Mouse (Mus musculus) intestine, embryonic 16.5 days (tissue): ENCODE measurements at regions not wholly inside any gene's neighbourhood (a gene's known extent, or its start where the extent isn't known, plus 50 kb on each side); places are given as distances from the start of the nearest gene placed in this dataset.

ENCODE experiments used
- ATAC-seq: fragments of 200-750 bp; cut with Nextera tagmentation; 2 replicates; pipeline ENCODE4 v1.8.0; 2017; ENCODE audit warnings: moderate TSS enrichment, moderate library complexity
- H3K27ac ChIP-seq: fragments of 300-500 bp; sonication (generic); 2 replicates; pipeline ENCODE4 v1.5.1; 2014; ENCODE audit warnings: mild to moderate bottlenecking, low read length
- H3K27me3 ChIP-seq: fragments of 300-500 bp; sonication (generic); replicated peaks from 2 replicates; pipeline ENCODE4 v1.6.1; 2014; ENCODE audit warnings: low read length, control low read depth, mixed read lengths; ENCODE audit not compliant: control insufficient read depth, insufficient read depth
- H3K36me3 ChIP-seq: fragments of 300-500 bp; sonication (generic); 2 replicates; pipeline ENCODE4 v1.6.1; 2014; ENCODE audit warnings: low read length, control low read depth; ENCODE audit not compliant: control insufficient read depth, insufficient read depth
- H3K4me1 ChIP-seq: fragments of 300-500 bp; sonication (generic); 2 replicates; pipeline ENCODE4 v1.6.1; 2014; ENCODE audit warnings: low read length, control low read depth, mixed read lengths; ENCODE audit not compliant: control insufficient read depth, insufficient read depth
- H3K4me2 ChIP-seq: fragments of 300-500 bp; sonication (generic); 2 replicates; pipeline ENCODE4 v1.6.1; 2014; ENCODE audit warnings: low read depth, low read length, control low read depth
- H3K4me3 ChIP-seq: fragments of 300-500 bp; sonication (generic); 2 replicates; pipeline ENCODE4 v1.5.1; 2014; ENCODE audit warnings: mild to moderate bottlenecking, low read length
- H3K9ac ChIP-seq: fragments of 300-500 bp; sonication (generic); 2 replicates; pipeline ENCODE4 v1.6.1; 2014; ENCODE audit warnings: low read depth, low read length
- H3K9me3 ChIP-seq: fragments of 300-500 bp; sonication (generic); 2 replicates; pipeline ENCODE4 v1.6.1; 2016; ENCODE audit warnings: low read length, control low read depth; ENCODE audit not compliant: control insufficient read depth
- WGBS: fragments of 180-500 bp; shearing (Covaris S2); extraction: QIAGEN DNeasy Blood & Tissue Kit; methylation state at CpG from one replicate; pipeline ENCODE4 v1.1.7; 2014; 5-methylcytosine and 5-hydroxymethylcytosine counted together

- no peaks in the 10 kb centered on the region for H3K27me3 ChIP-seq
- no peak overlapping the region for H3K4me3 ChIP-seq
- 84% methylated on average over 18 of the region's 18 CpGs for WGBS
- no peak overlapping the region for H3K9ac ChIP-seq
- H3K36me3 ChIP-seq = no peaks in the 10 kb centered on the region
- no peaks in the 10 kb centered on the region for H3K9me3 ChIP-seq
- H3K27ac ChIP-seq = no peak overlapping the region
- H3K4me1 ChIP-seq = no peaks in the 10 kb centered on the region
- no peak overlapping the region for H3K4me2 ChIP-seq
- no peak for ATAC-seq
Observed at GRCm38 (mm10) chr1:190280081-190280858, 109.8 kb upstream of the Prox1 start.

- no peak overlapping the region for H3K4me3 ChIP-seq
- H3K4me2 ChIP-seq = no peak overlapping the region
- no peaks in the 10 kb centered on the region for H3K4me1 ChIP-seq
- H3K9me3 ChIP-seq = no peaks in the 10 kb centered on the region
- no peaks in the 10 kb centered on the region for H3K27me3 ChIP-seq
- WGBS = 76% methylated on average over 6 of the region's 6 CpGs
- no peak for ATAC-seq
- no peak overlapping the region for H3K9ac ChIP-seq
- H3K27ac ChIP-seq = no peak overlapping the region
- no peaks in the 10 kb centered on the region for H3K36me3 ChIP-seq
Observed at GRCm38 (mm10) chr1:190274911-190275310, 104.4 kb upstream of the Prox1 start.

- Histone ChIP-seq H3K36me3 (no peaks in the 10 kb centered on the region), H3K9me3 (no peaks in the 10 kb centered on the region), H3K4me2 (no peak overlapping the region), H3K27ac (no peak overlapping the region), H3K27me3 (no peaks in the 10 kb centered on the region), H3K4me1 (no peaks in the 10 kb centered on the region), H3K9ac (no peak overlapping the region), H3K4me3 (no peak overlapping the region)
- ATAC-seq = no peak
- WGBS = 82% methylated on average over 17 of the region's 17 CpGs
Observed at GRCm38 (mm10) chr1:190270784-190271385, 100.4 kb upstream of the Prox1 start.

- Histone ChIP-seq H3K9ac (no peak overlapping the region), H3K9me3 (no peaks in the 10 kb centered on the region), H3K27me3 (no peaks in the 10 kb centered on the region), H3K36me3 (no peaks in the 10 kb centered on the region), H3K27ac (no peak overlapping the region), H3K4me2 (no peak overlapping the region), H3K4me3 (no peak overlapping the region), H3K4me1 (no peaks in the 10 kb centered on the region)
- ATAC-seq = no peak
- WGBS = 81% methylated on average over 7 of the region's 7 CpGs
Observed at GRCm38 (mm10) chr1:190269181-190269580, 98.7 kb upstream of the Prox1 start.

GRCm38 (mm10) chr1:190265085-190265780 lies 94.7 kb upstream of the Prox1 start:
- Histone ChIP-seq H3K9me3 (no peaks in the 10 kb centered on the region), H3K36me3 (no peaks in the 10 kb centered on the region), H3K4me3 (no peak overlapping the region), H3K9ac (no peak overlapping the region), H3K4me1 (no peaks in the 10 kb centered on the region), H3K27ac (no peak overlapping the region), H3K27me3 (no peaks in the 10 kb centered on the region), H3K4me2 (no peak overlapping the region)
- WGBS = 71% methylated on average over 9 of the region's 9 CpGs
- ATAC-seq = no peak

GRCm38 (mm10) chr1:190264501-190264900 lies 94.0 kb upstream of the Prox1 start:
- Histone ChIP-seq H3K27ac (no peak overlapping the region), H3K4me2 (no peak overlapping the region), H3K27me3 (no peaks in the 10 kb centered on the region), H3K9ac (no peak overlapping the region), H3K4me3 (no peak overlapping the region), H3K9me3 (no peaks in the 10 kb centered on the region), H3K4me1 (no peaks in the 10 kb centered on the region), H3K36me3 (no peaks in the 10 kb centered on the region)
- ATAC-seq = no peak
- WGBS = 64% methylated on average over 8 of the region's 8 CpGs

GRCm38 (mm10) chr1:190263620-190264019 lies 93.1 kb upstream of the Prox1 start:
- H3K4me1 ChIP-seq = no peaks in the 10 kb centered on the region
- no peak for ATAC-seq
- H3K9me3 ChIP-seq = no peaks in the 10 kb centered on the region
- no peak overlapping the region for H3K9ac ChIP-seq
- H3K27ac ChIP-seq = no peak overlapping the region
- 55% methylated on average over 7 of the region's 7 CpGs for WGBS
- no peaks in the 10 kb centered on the region for H3K36me3 ChIP-seq
- H3K4me3 ChIP-seq = no peak overlapping the region
- no peaks in the 10 kb centered on the region for H3K27me3 ChIP-seq
- H3K4me2 ChIP-seq = no peak overlapping the region

GRCm38 (mm10) chr1:190259576-190259975 lies 89.1 kb upstream of the Prox1 start:
- no peak overlapping the region for H3K9ac ChIP-seq
- no peaks in the 10 kb centered on the region for H3K4me1 ChIP-seq
- no peaks in the 10 kb centered on the region for H3K27me3 ChIP-seq
- H3K36me3 ChIP-seq = no peaks in the 10 kb centered on the region
- no peak for ATAC-seq
- no peak overlapping the region for H3K4me2 ChIP-seq
- WGBS = 84% methylated on average over 13 of the region's 13 CpGs
- H3K4me3 ChIP-seq = no peak overlapping the region
- H3K27ac ChIP-seq = no peak overlapping the region
- no peaks in the 10 kb centered on the region for H3K9me3 ChIP-seq

- WGBS = 49% methylated on average over 13 of the region's 13 CpGs
- H3K27ac ChIP-seq = no peak overlapping the region
Observed at GRCm38 (mm10) chr1:190250574-190251246, 80.2 kb upstream of the Prox1 start.

More at GRCm38 (mm10) chr1:190250574-190251246, 80.2 kb upstream of the Prox1 start:
- H3K4me1 ChIP-seq = no peaks in the 10 kb centered on the region
- no peaks in the 10 kb centered on the region for H3K27me3 ChIP-seq
- no peak overlapping the region for H3K4me3 ChIP-seq
- H3K4me2 ChIP-seq = no peak overlapping the region
- peaks cover 12% of the 10 kb centered on the region; the same call in 1 of the 2 replicates for H3K9me3 ChIP-seq
- no peak overlapping the region for H3K9ac ChIP-seq
- no peaks in the 10 kb centered on the region for H3K36me3 ChIP-seq
- no peak for ATAC-seq
